Mouse (Mus musculus) inflammation-experienced regulatory T-cells, adult 16 weeks (primary cell): ENCODE data around the gene Kcnj15. TPM values are rescaled to one million over a fixed set of nuclear protein-coding genes. Genes with fewer than 3 reads are reported as not detected.

ENCODE experiments used
- polyA plus RNA-seq: library from polyadenylated mRNA; unstranded; fragments of 100-300 nt; shearing (Covaris generic); gene quantifications from one replicate; pipeline ENCODE4 v1.2.1, GENCODE M21; 2017

Kcnj15 gene
- polyA plus RNA-seq: 0.63 TPM

DNA sequence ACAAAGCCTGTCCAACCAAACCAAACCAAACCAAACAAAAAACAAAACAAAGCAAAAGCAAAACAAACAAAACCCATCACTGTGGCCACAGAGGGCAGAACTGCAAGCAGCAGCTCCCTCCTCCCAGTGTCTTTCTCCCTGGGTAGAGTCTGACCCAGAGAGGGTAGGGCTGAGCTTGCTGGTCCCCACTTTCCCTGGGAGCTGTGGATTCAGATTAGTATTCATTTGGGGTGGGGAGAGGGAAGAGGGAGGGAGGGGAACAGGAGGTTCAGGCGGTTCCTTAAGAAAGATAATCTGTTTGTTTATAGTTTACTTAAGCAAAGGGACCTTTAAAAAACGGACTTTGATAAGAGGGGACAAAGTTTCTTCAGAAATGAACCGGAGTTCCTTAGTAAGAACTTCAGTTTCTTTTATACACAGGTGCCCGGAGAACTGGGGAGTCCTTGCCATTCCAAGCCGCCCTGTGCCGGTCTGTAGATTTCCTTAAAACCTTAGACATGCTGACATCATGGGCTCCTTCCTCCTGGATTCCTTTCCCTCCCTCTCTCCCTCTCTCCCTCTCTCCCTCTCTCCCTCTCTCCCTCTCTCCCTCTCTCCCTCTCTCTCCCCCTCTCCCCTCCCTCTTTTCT lies at the start of gene Kcnj15:
Kcnj15 (plus strand) TSS at position 293 of the 629 bp plus-strand sequence.

